Mouse (Mus musculus): ENCODE data around the gene Zfand2b. TPM values are rescaled to one million over a fixed set of nuclear protein-coding genes. Genes with fewer than 3 reads are reported as not detected.

The Zfand2b gene
- total RNA-seq (2023), result 49.3 and 60.3 TPM in 2 replicates

DNA sequence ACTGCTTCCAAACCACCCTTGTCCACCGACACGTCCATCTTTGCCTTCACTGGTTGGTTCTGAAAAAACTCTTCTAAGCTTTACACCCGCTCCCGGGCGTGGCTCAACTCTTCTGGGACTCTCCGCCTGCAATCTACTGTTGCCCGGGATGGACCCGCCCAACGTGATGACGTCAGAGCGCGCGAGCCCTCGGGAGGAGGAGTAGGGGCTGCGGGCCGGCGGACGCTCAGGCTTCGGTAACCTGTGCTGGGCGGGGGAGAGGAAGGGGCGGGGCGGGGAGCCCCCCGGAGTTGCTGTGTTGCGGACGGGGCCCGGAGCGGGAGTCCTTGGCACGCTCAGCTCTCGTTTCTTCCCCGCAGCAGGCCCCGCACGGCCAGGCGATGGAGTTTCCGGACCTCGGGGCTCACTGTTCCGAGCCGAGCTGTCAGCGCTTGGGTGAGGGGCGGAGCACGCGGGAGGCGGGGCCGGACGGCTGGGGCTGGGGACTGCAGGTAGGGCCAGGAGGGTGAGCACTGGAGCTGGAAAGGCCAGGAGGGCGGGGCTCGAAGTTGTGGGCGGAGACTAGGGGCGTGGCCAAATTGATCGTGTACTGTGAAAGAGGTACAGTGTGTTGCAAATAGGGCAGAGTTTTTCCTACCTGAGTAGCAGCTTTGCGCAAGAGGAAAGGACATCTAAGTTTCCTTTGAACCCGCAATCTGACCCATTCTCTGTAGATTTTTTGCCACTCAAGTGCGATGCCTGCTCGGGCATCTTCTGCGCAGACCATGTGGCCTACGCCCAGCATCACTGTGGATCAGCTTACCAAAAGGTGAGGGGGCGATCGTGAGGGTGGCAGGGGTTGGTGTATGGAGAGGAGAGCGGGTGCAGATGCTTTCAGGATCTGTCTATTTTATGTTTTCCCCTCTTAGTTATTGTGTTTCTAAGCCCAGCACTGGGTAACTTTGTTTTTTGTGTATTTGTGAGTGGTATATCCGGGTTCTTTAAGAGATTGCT lies at the start of gene Zfand2b:
Gene Zfand2b (plus strand): TSS at position 175 of the 993 bp plus-strand sequence.

DNA sequence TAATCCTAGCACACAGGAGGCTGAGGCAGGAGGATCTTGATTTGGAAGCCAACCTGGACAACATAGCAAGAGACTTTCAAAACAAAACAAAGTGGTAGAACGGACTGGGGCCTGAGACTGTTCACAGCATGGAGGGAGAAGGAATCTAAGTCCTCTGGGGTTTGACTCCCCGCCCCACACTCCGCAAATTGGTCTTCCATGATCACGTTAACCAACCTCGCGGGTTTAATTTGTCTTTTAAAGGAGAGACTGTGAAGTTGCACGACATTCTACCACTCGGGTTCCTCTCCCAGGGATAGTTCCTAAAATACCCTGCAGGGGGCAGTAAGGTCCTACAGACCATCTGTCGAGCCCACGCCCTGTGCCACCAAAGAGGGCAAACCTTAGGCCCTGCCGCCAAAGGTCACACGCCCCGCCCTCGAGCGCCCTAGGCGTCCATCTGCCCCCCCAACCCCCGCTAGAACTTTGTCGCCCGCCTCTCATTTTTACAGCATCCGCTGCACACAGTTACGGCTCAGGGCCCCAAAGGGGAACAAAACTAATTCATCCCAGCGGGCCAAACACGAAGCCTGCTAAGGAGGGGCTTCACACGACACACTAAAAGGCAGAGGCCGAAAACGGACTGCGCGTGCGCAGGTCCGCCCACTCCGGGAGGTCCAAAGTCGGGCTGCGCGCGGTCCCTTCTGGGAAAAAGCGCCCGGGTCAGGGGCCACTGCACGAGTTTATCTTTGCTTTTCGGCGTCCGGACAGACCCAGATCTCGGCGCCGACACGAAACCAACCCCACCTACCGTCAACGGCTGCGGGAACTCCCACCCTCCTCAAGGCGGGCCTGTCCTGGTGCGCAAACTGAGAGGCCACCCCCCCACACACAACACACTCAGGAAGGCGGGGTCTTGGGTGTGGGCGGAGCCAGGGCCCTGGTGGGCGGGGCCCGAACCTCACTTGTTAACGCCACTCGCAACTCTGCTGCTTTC lies 43.8 kb upstream of the Zfand2b start, which contains the start of gene Nhej1:
Gene Nhej1 (minus strand): TSS at position 855 of the 976 bp plus-strand sequence.

DNA sequence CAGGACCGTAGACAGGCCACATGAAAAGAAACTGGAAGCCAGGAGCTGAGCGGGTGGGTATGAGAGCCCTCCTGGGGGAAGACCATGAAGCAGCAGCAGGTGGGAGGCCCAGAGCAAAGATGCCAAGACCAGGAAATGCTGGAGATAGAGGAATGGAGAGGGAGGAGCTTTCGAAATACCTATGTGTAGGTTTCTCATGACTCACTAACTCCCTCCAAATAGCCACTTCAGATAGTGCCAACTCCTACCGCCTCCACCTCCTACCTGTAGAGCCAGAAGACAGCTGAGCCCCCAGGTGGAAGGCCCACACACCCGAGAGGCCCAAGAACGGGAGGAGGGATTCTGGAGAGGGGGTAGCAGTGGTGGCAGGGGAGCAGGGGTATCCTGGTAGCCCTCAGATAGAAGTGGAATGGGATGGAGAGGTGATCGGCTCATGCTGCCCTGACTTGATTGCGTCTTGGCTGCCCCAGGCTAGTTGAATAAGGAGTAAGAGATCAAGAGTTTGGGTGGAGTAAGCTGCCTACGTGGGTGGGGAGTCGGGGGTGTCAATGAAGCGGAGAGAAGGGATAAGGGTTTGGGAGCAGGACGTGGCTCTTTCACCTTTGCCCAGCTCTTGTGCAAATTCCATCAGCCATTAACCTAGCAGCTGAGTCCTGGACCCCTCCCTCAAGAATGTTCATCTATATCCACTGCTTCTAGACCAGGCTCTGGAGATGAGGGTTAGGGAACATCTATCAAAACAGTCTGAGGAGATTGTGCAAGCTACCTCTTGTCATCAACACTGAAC lies 34.8 kb upstream of the Zfand2b start, which contains the start of gene Slc23a3:
Gene Slc23a3 (minus strand): TSS at position 470 of the 787 bp plus-strand sequence.

DNA sequence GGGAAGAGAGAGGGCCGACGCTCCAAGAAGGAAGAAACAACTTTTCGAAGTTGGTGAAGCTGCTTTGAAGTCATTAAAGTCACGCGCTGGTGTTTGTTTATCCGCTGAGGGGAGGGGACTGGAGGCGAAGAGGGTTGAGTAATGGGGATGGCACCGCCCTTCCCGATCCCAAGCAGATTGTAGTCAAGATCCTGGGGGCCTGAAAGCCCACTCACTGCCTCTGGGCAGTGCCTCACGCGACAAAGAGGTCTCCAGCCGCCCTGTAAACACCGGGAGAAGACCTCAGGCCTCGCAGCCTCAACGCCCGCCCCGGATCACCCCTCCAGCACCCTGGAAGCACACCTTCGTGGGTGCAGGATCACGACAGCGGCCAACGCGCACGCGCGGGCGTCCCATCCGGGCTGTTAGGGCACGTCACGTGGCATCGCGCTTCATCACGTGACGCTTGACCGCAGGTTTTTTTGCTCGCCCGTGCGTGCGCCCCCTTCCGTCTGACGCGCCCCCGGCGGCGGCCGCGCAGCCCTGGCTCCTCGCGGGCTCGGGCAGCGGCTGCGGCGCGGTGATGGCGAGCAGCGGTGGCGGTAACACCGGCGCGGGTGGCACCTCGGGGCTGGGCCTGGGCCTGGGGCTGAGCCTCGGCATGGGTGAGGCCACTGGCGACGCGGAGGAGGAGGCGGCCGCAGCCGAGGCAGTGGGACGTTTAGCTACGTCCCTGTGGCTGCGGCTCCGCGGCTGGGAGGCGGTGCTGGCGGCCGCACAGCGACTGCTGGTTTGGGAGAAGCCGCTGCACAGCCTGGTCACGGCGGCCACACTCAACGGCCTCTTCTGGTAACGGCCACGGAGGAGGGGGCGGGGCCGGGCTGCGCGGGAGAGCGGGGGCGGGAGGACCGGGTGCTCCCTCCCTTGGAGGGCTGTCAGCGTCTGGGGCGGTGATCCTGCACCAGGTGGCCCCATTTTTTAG lies 25.9 kb upstream of the Zfand2b start, which contains the start of the genes Cnppd1 and Retreg2:
Gene Cnppd1 (minus strand): TSS at position 411 of the 961 bp plus-strand sequence.
Gene Retreg2 (plus strand): TSS at position 478 of the 961 bp plus-strand sequence.

DNA sequence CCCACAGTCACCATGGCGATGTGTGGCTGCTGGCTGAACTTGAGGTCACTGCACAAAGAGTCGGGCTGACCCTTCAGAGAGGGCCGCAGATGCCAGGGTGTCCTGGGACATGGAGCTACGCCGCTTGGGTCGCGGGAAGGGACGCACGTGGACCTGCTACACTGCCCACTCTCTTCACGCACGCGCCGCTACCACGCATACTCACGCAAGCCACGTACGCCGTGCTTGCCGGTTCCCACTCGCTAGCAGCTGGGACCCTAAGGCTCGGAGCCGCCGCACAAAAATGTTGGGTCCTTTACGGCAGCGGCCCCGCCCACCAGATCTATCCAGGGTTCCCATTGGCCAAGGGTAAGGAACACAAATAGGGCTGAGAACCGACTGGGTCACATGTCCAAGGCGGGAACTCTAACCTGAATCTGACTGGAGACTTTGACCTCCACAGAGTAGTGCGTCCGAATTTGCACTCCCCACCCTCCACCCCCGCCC lies 11.7 kb downstream of the Zfand2b start, which contains the start of gene Abcb6:
Gene Abcb6 (minus strand): TSS at position 288 of the 486 bp plus-strand sequence.

DNA sequence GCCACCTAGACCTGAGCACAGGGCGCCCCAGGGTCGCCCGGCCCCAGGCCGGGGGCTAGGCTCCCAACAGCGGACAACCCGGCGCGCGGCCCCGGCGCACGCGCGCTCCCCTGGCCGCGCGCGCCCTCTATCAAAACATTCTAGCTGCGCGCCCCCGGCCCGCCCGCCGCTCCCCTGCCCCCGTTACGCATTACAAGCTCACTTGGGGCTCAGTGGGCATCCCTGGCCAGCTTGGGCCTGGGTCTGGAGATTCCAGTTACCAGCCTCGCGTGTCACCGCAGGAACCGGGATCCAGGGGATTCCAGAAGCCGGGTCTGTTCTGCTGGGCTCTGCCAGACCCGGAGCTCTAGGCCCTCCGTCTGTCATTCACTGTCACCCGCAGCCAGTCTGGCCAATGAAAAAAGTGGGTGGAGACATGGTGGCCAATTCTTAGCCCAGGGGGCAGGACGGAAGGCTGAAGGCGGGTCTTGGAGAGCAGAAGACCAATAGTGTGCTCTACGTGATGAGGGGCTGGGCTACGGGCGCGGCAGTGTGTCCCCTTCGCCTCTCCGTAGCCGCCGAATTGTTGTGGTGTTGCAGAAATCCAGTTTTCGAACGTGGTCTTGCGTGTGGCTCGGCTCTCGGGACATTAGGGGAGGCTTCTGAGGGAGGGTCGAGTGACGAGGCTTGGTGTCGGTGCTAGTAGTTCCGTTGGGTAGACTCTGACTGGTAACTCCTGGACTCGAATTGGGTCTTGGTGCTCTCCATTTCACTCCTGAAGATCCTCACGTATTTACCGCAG lies 23.4 kb downstream of the Zfand2b start, which contains the start of the genes Ankzf1 and Atg9a:
Gene Ankzf1 (plus strand): TSS at position 530 of the 781 bp plus-strand sequence.
Gene Atg9a (minus strand): TSS at position 575 of the 781 bp plus-strand sequence.

DNA sequence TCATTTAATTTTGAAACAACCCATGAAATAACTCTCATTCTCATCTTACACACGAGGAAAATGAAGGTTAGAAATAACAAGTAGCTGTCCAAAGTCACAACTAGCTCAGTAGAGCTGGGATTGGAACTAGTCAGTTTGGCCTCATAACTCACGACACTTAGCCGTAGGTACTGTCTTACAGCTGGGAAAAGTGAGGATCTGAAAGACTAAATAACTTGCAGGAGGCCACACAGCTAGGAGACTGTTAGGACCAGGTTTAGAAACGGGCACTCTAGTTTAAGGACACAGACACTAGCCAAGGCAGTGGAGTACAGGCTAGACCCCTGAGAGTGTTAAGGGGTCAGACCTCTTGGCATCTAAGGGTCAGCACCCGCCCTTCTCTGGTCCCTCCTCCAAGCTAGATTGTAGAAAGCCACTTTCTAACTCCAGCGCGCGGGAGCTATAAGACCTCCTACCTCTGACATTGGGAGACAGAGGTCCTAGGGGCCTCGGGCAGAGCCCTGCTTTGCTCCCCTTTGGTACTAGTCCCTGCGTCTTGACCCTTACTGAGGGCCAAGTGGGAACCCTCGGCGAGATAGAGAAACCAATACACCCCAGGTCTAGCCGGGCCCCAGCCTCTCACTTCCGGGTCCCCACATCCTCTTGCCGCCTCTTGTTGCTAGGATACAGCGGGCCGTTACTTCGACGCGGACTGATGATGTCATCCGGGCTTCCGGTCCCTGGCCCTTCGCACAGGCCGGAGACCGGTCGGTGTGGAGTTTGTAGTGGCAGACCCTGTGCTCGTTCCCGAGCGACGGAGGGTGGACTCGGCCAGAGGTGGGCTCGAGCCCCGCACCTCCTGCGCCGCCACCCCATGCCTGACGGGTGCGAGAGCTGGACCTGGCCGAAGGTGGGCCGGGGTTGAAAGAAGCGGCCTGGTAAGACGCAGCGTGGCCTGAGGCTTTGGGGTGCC lies 42.0 kb downstream of the Zfand2b start, which contains the start of the genes Glb1l and Stk16:
Gene Glb1l (minus strand): TSS at position 678 of the 952 bp plus-strand sequence.
Gene Stk16 (plus strand): TSS at position 703 of the 952 bp plus-strand sequence.

DNA sequence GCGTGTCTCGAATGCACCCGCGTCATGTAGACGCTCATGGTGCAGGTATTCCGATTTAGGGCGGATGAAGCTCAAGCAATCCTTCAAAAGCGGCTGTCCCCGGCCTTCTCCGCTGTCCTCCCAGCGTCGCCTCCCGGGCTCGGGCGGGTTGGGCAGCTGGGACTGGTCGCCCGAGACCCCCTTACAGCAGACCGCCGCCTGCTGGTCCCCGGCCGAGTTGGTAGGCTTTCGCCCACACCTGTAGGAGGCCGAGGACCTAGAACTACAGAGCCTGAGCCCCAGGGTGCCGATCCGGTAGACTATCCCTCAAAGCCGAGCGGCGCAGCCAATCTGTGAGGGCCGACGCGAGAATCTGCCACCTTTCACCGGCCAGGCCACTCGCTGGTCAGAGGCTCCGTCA lies 51.1 kb downstream of the Zfand2b start, which contains the start of gene Tuba4a:
Gene Tuba4a (minus strand): TSS at position 335 of the 400 bp plus-strand sequence.

Other genes starting within 250 kb of the Zfand2b start
- gene Cfap65, start 233.0 kb upstream of the Zfand2b start, total RNA-seq (2023), result 0.22 TPM in 1 of 2 replicates, not detected in the other
- 0.48 and 0.95 TPM in 2 replicates for gene Ihh, start 217.0 kb upstream of the Zfand2b start, total RNA-seq (2023)
- gene Nhej1, start 43.4 kb upstream of the Zfand2b start, total RNA-seq (2023), result 7.6 and 8.1 TPM in 2 replicates
- 0.66 and 1.6 TPM in 2 replicates for gene Slc23a3, start 34.8 kb upstream of the Zfand2b start, total RNA-seq (2023)
- 93.3 and 112 TPM in 2 replicates for gene Cnppd1, start 25.9 kb upstream of the Zfand2b start, total RNA-seq (2023)
- 56.2 and 75.7 TPM in 2 replicates for gene Retreg2, start 25.9 kb upstream of the Zfand2b start, total RNA-seq (2023)
- gene Abcb6, start 11.7 kb downstream of the Zfand2b start, total RNA-seq (2023), result 3.5 and 3.7 TPM in 2 replicates
- 13.6 and 14.8 TPM in 2 replicates for gene Ankzf1, start 23.5 kb downstream of the Zfand2b start, total RNA-seq (2023)
- gene Atg9a, start 23.6 kb downstream of the Zfand2b start, total RNA-seq (2023), result 83.0 and 94.0 TPM in 2 replicates
- gene Glb1l, start 42.2 kb downstream of the Zfand2b start, total RNA-seq (2023), result 15.8 and 23.2 TPM in 2 replicates
- 115 and 135 TPM in 2 replicates for gene Stk16, start 42.2 kb downstream of the Zfand2b start, total RNA-seq (2023)
- 402 and 434 TPM in 2 replicates for gene Tuba4a, start 51.2 kb downstream of the Zfand2b start, total RNA-seq (2023)
- not detected in 2 replicates for gene A630095N17Rik, start 63.5 kb downstream of the Zfand2b start, total RNA-seq (2023)
- gene Dnajb2, start 67.8 kb downstream of the Zfand2b start, total RNA-seq (2023), result 8.1 and 8.6 TPM in 2 replicates
- gene Ptprn, start 95.9 kb downstream of the Zfand2b start, total RNA-seq (2023), result not detected in 2 replicates
- gene Resp18, start 109.8 kb downstream of the Zfand2b start, total RNA-seq (2023), result not detected in 2 replicates
- gene Dnpep, start 149.3 kb downstream of the Zfand2b start, total RNA-seq (2023), result 22.2 and 23.2 TPM in 2 replicates
- not detected in 2 replicates for gene Des, start 191.7 kb downstream of the Zfand2b start, total RNA-seq (2023)
- gene Speg, start 206.7 kb downstream of the Zfand2b start, total RNA-seq (2023), result 0.54 TPM in 1 of 2 replicates, not detected in the other